Mouse (Mus musculus) kidney, adult 2 months (tissue): ENCODE measurements at regions not wholly inside any gene's neighbourhood (a gene's known extent, or its start where the extent isn't known, plus 50 kb on each side); places are given as distances from the start of the nearest gene placed in this dataset.

Experiments
- CTCF ChIP-seq: fragments of 200-500 bp; conservative IDR thresholded peaks from 2 replicates; pipeline ENCODE4 v1.5.1; 2011; ENCODE audit warnings: low read depth, mild to moderate bottlenecking, control low read depth, low read length, moderate library complexity, mixed read lengths; ENCODE audit not compliant: insufficient read depth, insufficient read length
- POLR2A ChIP-seq: fragments of 200-500 bp; IDR thresholded peaks from one replicate; pipeline ENCODE4 v1.6.1; 2011; ENCODE audit warnings: low read depth, low read length, control low read depth

DNA sequence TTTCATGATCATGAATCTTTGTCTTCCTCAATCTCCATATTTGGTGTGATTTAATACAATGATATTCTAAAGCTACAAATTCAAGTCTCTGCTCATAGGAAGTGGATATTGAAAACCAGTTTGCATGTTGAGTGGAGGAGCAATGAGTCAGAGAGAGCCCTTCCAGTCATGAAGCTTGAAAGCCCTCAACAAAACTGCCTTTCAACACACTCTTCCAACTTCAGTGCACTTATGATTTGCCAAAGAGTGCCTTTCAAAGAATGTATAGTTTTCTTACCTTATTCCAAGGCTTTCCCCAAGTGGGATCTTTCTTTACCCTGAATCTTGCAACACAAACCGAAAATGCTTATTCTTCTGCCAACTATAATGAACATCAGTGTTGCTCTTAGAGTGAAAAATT, 690.6 kb downstream of the Hdgfl1 start:
- TF ChIP-seq CTCF (no peak), POLR2A (no peak)
